ENCODE assay signal across 8 mouse cellular contexts in the genomic region with DNA sequence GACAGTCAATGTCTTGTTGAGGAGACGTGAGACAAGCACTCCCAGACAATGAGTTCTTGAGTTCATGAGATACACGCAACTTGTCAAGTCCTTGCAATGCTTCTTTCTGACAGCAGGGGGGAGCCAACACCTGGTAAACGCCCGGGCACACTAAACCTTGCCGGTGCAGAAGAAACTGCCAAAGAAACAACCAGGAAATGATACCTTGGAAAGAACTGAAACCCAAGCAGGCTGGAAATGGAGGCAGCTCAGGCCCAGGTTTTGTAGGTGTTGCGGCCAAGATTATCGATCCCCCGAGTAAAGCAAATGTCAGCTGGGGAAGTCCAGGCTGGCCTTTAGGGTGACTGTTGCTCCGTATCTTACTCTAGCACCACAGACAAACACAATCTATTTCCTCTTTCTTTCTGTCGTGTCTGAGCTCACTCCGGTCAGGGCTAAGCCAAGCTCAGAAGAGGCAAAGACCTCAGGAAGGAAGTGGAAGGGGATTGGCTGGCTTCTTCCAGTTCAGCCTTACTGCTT. TPM values are rescaled to one million over a fixed set of nuclear protein-coding genes. Genes with fewer than 3 reads are reported as not detected.
A peak's percentile ranks its signal among the peaks of the same experiment; 100 is the strongest.
DNase-seq lines count a peak whose midpoint lies in the region; ATAC-seq and TF ChIP-seq lines count a peak whose summit lies in the region.

No protein-coding gene starts in this region.

- peaks cover 2% of the 10 kb centered on the region; the same call in 1 of the 2 replicates for H3K9me3 ChIP-seq in ES-E14 (ENCODE audit: control insufficient read depth, insufficient read depth, low read depth, low read length)
- H3K9me3 ChIP-seq in forebrain, embryonic 14.5 days (replicated peaks; ENCODE audit: control insufficient read depth, low read length): no peaks in the 10 kb centered on the region
- no peaks in the 10 kb centered on the region for H3K9me3 ChIP-seq in lung, embryonic 15.5 days

- 38% methylated on average over 11 of the region's 11 CpGs for WGBS in forebrain, embryonic 14.5 days
- 18% methylated on average over 11 of the region's 11 CpGs for WGBS in lung, embryonic 15.5 days
- WGBS in olfactory bulb, adult 2 months: 38% methylated on average over 11 of the region's 11 CpGs
- WGBS in thymus, adult 2 months: 2% methylated on average over 11 of the region's 11 CpGs

- peak; percentile 47 for ATAC-seq in cerebellum, adult (ENCODE audit: insufficient number of reproducible peaks, low FRiP score, low TSS enrichment)
- ATAC-seq in forebrain, embryonic 14.5 days: peak; percentile 75
- peak; percentile 57; the same call in 1 of the 2 replicates for ATAC-seq in lung, embryonic 15.5 days (ENCODE audit: borderline replicate concordance, extremely low read depth, low FRiP score, low TSS enrichment)

- peak; percentile 71 for DNase-seq in ES-E14 (ENCODE audit: low read depth, low spot score)
- DNase-seq in forebrain, embryonic 14.5 days (ENCODE audit: low spot score): peak; percentile 87
- DNase-seq in heart, postnatal 14 days: peak; percentile 81 to 89
- peak; percentile 48 to 89 for DNase-seq in layer of hippocampus, adult 18-20 months (ENCODE audit: low spot score in 2 of 2)
- DNase-seq in thymus, adult 2 months: peak; percentile 88

- H3K9ac ChIP-seq in ES-E14 (ENCODE audit: insufficient read depth, low read depth, low read length, poor library complexity, severe bottlenecking): no peak overlapping the region
- no peak overlapping the region for H3K9ac ChIP-seq in forebrain, embryonic 14.5 days (ENCODE audit: low read length)
- no peak overlapping the region for H3K9ac ChIP-seq in lung, embryonic 15.5 days

- intact Hi-C loops in heart, postnatal 14 days (cut with DNase I): loop anchor here (1.0 to 5.0 kb wide), 3 partner anchors 47 to 452 kb away; no protein-coding TSS in a partner anchor

- no peak overlapping the region for H3K4me2 ChIP-seq in forebrain, embryonic 14.5 days (ENCODE audit: low read length)
- peak overlapping the region; percentile 52 for H3K4me2 ChIP-seq in lung, embryonic 15.5 days

- H3K27ac ChIP-seq in ES-E14 (ENCODE audit: insufficient read depth, low read depth, low read length, poor library complexity, severe bottlenecking): no peak overlapping the region
- H3K27ac ChIP-seq in forebrain, embryonic 14.5 days (ENCODE audit: low read depth, low read length): no peak overlapping the region
- H3K27ac ChIP-seq in lung, embryonic 15.5 days: no peak overlapping the region
- no peak overlapping the region for H3K27ac ChIP-seq in olfactory bulb, adult 2 months (ENCODE audit: insufficient read depth, low read depth, low read length)
- H3K27ac ChIP-seq in thymus, adult 2 months (ENCODE audit: control insufficient read depth, insufficient read depth, low read length): peak overlapping the region; percentile 95

- H3K4me1 ChIP-seq in ES-E14 (ENCODE audit: control insufficient read depth in 2 of 2, insufficient read depth in 2 of 2, low read length in 2 of 2, poor library complexity in 1 of 2): peaks cover 2 to 3% of the 10 kb centered on the region in 2 experiments; a peak in 2 of 4 replicates
- no peaks in the 10 kb centered on the region for H3K4me1 ChIP-seq in forebrain, embryonic 14.5 days (ENCODE audit: control insufficient read depth, insufficient read depth, low read length)
- H3K4me1 ChIP-seq in lung, embryonic 15.5 days: 0 out of 2 replicates have a peak, but pooled peaks cover 4% of the 10 kb centered on the region
- peaks cover 7% of the 10 kb centered on the region for H3K4me1 ChIP-seq in olfactory bulb, adult 2 months (ENCODE audit: control insufficient read depth, insufficient read depth, low read length)
- H3K4me1 ChIP-seq in thymus, adult 2 months (replicated peaks; ENCODE audit: control insufficient read depth, insufficient read depth, low read length): peaks cover 14% of the 10 kb centered on the region

- no peak overlapping the region for H3K4me3 ChIP-seq in ES-E14 (ENCODE audit: insufficient read depth in 1 of 2, low read depth in 1 of 2, low read length in 2 of 2, poor library complexity in 1 of 2, severe bottlenecking in 1 of 2)
- H3K4me3 ChIP-seq in forebrain, embryonic 14.5 days (ENCODE audit: low read depth, low read length): no peak overlapping the region
- H3K4me3 ChIP-seq in lung, embryonic 15.5 days: peak overlapping the region; percentile 27
- H3K4me3 ChIP-seq in olfactory bulb, adult 2 months (ENCODE audit: insufficient read depth, low read depth, low read length): peak overlapping the region; percentile 16; the same call in 1 of the 2 replicates
- H3K4me3 ChIP-seq in thymus, adult 2 months (ENCODE audit: control insufficient read depth, insufficient read depth, low read length): peak overlapping the region; percentile 64

- no peaks in the 10 kb centered on the region for H3K27me3 ChIP-seq in forebrain, embryonic 14.5 days (replicated peaks; ENCODE audit: control insufficient read depth, insufficient read depth, low read length)
- H3K27me3 ChIP-seq in lung, embryonic 15.5 days: no peaks in the 10 kb centered on the region
- H3K27me3 ChIP-seq in thymus, adult 2 months (ENCODE audit: control insufficient read depth, insufficient read depth, low read length): no peaks in the 10 kb centered on the region

- H3K36me3 ChIP-seq in ES-E14 (ENCODE audit: control insufficient read depth, insufficient read depth, low read length, poor library complexity, severe bottlenecking): no peaks in the 10 kb centered on the region
- no peaks in the 10 kb centered on the region for H3K36me3 ChIP-seq in forebrain, embryonic 14.5 days (ENCODE audit: control insufficient read depth, insufficient read depth, low read length)
- H3K36me3 ChIP-seq in lung, embryonic 15.5 days: no peaks in the 10 kb centered on the region
- no peaks in the 10 kb centered on the region for H3K36me3 ChIP-seq in thymus, adult 2 months (ENCODE audit: control insufficient read depth, insufficient read depth, low read length)

- no peak for TF ChIP-seq POLR2A in olfactory bulb, adult 2 months (IDR thresholded peaks at IDR 0.05; ENCODE audit: insufficient read depth, low read depth, low read length)
- peak; percentile 29; the same call in 1 of the 2 replicates for TF ChIP-seq POLR2A in thymus, adult 2 months (IDR thresholded peaks at IDR 0.05; ENCODE audit: control insufficient read depth, extremely low read depth, insufficient read depth, low read length, poor library complexity)

- in situ Hi-C loops in ES-E14 (cut with MboI; ENCODE audit: low sequenced_read_pairs in 2 of 2, unreplicated experiment in 2 of 2): no loop called here

- peak; percentile 80 for TF ChIP-seq CTCF in olfactory bulb, adult 2 months (IDR thresholded peaks at IDR 0.05; ENCODE audit: insufficient read depth, low read depth, low read length)
- TF ChIP-seq CTCF in thymus, adult 2 months (IDR thresholded peaks at IDR 0.05; ENCODE audit: borderline replicate concordance, control insufficient read depth, extremely low read depth, insufficient read depth, low read length, poor library complexity): peak; percentile 33; the same call in 1 of the 2 replicates

TF ChIP-seq in ES-E14, 5 proteins besides CTCF, POLR2A, EP300 and RAD21:
- TF ChIP-seq MAFK (IDR thresholded peaks at IDR 0.05; ENCODE audit: insufficient read depth, low read depth, low read length): no peak
- peak; percentile 71 for TF ChIP-seq ZC3H11A (IDR thresholded peaks at IDR 0.05; ENCODE audit: borderline replicate concordance, low read depth, low read length)
- TF ChIP-seq HCFC1 (IDR thresholded peaks at IDR 0.05; ENCODE audit: borderline replicate concordance, insufficient read depth, low read length): no peak

RNA-seq across cellular contexts. Expression of gene Tspan2, which starts 19.2 kb away (rescaled TPM):
- 13.6 and 23.2 TPM in 2 replicates for total RNA-seq in ES-E14 (2012; rRNA removed)
- polyA plus RNA-seq in forebrain, embryonic 14.5 days (2014; fragmentation: Nextera tagmentation; extraction: Ambion mirVana): 8.8 and 8.9 TPM in 2 replicates
- total RNA-seq in heart, postnatal 14 days (2021): 10 to 100 TPM; 21.8 to 22.1 TPM
- total RNA-seq in layer of hippocampus, adult 18-20 months (2021): 10 to 100 TPM; 52.5 to 66.4 TPM
- polyA plus RNA-seq in lung, embryonic 15.5 days (2015; fragmentation: Nextera tagmentation; extraction: Ambion mirVana): 14.5 and 15.6 TPM in 2 replicates
- not detected in 2 replicates for polyA plus RNA-seq in olfactory bulb, adult 2 months (2012; ENCODE audit: insufficient read depth, insufficient read length, low replicate concordance, missing spikeins)
- 6.1 and 7.5 TPM in 2 replicates for polyA plus RNA-seq in thymus, adult 2 months (2012; rRNA removed)

Comparison
In these comparisons a context has a peak if more than half of its experiments do, and no peak if none do; other contexts are left out.
1. H3K4me3 ChIP-seq: peak in lung, embryonic 15.5 days (single experiment), olfactory bulb, adult 2 months (single experiment) and thymus, adult 2 months (single experiment); none in ES-E14 (0 of 2) and forebrain, embryonic 14.5 days (single experiment).
2. Peak in every context shown above with its lines, with median percentiles within 50 percentile points of each other: DNase-seq and ATAC-seq.